Mouse (Mus musculus): ENCODE measurements around the gene Agrn.

- TF ChIP-seq CTCF (IDR thresholded peaks at IDR 0.05; ENCODE audit: low read depth, low read length): no peak
- TF ChIP-seq TAL1 (conservative IDR thresholded peaks at IDR 0.05; ENCODE audit: low read depth, low read length): no peak
- no peak for TF ChIP-seq GATA1 (IDR thresholded peaks at IDR 0.05; ENCODE audit: borderline replicate concordance, low read length)
- TF ChIP-seq POLR2AphosphoS5 (IDR thresholded peaks at IDR 0.05; ENCODE audit: insufficient replicate concordance, low read depth, low read length): no peak
- TF ChIP-seq GATA2 (IDR thresholded peaks at IDR 0.05; ENCODE audit: borderline replicate concordance, low read depth, low read length): no peak
Observed at GRCm38 (mm10) chr4:156197131-156197828, at the start of gene Agrn.
